Mouse (Mus musculus): ENCODE measurements around the gene Clstn1.
A peak's percentile ranks its signal among the peaks of the same experiment; 100 is the strongest.

The Clstn1 gene

DNA sequence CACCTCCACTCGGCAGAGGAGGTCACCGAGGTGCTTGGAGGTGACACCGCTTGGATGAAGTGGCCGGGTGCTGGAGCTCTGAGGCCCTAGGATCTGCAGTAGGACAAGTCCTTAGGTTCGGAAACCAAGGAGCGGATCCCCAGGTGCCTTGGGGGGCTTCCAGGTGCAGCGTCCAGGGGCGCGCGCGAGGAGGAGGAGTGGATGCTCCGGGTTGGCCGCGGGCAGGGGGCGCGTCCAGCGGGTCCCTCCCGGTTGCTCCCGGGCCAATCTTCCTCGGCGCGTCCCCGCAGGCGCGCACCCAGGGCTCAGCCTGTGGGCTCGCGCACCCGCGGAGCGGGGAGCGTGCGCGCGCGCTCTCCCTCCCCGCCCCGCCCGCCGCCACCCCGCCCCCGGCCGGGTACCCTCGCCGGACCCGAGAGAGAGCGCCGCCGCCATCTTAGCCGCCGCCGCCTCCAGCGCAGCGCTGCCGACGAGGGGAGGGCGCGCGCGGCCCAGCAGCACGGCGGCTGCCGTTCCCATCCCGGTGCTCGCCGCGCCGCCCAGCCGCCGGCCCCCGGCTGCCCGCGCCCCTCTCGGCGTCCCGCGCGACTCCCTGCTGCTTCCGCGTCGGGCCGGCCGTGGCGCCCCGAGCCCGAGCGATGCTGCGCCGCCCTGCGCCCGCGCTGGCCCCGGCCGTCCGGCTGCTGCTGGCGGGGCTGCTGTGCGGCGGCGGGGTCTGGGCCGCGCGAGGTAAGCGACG lies at the start of gene Clstn1:
Gene Clstn1, plus strand, starts transcription at position 425 of the 739 bp plus-strand sequence.
- DNase-seq (ENCODE audit: low spot score), result no peak

DNA sequence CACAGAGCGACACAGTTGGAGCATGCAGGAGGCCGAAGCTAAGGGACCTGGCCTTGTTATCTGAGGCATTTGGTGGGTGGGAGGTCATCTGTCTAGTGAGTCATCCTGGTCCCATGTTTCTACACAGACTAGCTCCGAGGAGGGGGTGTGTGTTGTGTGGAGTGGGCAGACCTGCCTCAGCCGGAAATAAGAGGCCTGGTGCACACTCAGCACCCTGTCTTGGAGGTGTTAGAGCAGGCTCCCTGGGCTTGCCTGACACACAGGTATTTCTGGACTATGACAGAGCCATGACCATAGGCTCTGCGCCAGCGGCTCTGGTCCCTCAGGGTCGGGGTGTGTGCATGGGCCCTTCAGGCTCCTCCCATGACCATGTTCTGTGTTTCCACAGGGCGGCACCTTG lies 46.8 kb upstream of the Clstn1 start:
- no peak for DNase-seq (ENCODE audit: low spot score)

DNA sequence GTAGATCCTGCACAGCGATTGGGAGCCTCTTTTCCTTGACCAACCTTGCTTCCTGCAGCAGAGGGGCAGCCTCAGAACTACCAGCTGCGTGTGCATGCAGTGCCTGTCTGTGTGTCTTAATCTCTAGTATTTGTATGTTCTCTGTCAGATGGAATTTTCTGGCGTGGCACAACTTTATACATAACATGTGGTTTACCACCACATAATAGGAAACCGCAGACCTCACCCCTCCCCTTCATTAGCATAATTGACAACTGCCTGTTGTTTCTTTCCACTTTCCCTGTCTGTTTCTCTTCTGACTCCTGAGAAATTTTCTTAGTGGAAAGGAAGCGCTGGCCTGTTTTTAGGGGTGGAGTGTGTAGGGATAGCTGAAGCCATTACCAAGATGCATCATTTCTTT lies 44.3 kb upstream of the Clstn1 start:
- no peak for DNase-seq (ENCODE audit: low spot score)

DNA sequence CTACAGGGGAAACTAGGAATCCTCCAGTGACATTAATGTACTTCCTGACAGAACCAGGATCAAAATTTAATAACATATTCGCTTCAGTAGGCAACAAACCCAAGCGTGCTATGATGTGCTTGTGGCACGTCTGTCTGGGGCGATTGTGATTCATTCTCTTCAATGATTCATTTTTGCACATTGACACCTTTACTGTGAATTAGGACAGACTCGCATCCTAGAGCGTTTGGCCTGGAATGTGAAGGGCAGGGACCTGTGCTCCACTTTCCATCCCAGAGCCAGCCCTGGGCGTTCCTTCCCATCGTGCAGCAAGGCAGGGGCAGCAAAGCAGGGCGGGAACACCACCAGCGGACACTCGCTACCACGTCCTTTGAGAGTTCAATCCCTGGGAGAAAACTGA lies 43.8 kb upstream of the Clstn1 start:
- DNase-seq (ENCODE audit: low spot score), result no peak

DNA sequence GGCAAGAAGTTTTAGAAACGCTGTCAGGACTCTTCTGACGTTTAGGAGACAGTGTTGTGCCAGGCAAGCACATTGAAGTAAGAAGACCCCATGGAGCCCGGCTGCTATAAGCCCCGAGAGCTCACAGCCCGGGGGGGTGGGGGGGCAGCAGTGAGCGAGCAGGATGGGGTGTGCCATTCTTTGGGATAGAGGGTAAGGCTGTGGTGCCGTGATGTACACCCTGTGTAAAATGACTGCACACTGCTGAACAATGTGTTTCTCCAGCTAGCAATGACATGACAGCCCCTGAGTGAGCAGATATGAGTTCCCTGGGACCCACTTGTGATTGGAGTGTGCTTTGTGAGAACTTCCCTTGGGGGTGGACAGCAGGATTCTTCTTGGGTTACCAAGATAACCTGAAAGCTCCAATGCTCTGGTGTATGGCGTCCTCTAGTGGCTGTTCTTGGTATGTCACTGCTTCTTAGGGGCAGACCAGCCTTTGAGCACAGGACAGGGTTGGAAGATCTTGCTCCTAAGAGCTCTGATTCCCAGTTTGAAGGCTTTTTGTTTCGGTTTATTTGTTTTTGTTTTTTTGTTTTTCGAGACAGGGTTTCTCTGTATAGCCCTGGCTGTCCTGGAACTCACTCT lies 43.2 kb upstream of the Clstn1 start:
- DNase-seq (ENCODE audit: low spot score), result peak; percentile 80

DNA sequence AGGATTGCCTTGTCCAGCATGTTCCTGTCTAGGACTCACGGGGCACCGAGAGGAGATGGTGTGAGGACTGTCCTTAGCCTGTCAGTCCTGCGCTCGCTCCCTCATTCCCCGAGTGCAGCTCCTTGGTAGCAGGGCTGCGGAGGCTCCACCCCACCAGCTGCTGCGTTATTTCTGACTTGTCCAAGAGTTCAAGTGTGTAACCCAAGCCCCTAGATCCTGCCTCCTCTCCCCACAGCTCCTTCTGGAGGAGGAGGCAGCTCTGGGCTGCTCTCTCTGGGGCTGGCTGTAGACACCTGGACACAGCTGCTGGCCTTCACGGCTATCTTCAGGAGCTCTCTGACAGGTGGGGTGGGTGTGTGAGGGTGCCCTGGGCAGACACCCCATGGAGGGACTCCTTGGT lies 41.4 kb upstream of the Clstn1 start:
- DNase-seq (ENCODE audit: low spot score), result no peak

DNA sequence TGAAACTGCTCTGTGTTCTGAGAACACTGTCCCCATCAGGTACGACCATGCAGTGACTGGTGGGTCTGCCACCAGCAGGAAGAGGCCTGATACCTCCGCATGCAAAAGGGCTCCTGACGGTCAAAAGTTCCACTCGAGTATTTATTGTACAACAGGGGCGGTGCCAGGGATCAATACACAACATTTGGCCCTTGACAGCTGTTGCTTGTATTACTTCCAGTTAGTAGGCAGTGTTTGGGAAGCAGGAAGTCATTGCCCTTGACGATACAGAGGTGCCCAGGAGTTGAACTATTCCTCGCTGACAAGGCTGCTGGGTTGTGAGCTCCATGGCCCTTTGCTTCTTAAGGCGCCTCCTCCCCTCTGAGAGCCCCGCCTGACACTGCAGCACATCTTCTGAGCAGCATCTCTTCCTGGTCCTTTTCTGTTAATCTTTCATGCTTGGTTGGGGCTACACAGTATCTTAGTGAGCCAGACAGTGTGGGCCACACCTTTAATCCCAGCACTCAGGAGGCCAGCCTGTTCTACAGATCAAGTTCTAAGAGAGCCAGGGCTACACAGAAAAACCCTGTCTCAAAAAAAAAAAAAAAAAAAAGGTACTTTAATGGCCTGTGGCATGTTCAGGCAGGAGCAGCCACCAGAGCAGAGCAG lies 39.3 kb upstream of the Clstn1 start:
- DNase-seq (ENCODE audit: low spot score), result peak; percentile 49

DNA sequence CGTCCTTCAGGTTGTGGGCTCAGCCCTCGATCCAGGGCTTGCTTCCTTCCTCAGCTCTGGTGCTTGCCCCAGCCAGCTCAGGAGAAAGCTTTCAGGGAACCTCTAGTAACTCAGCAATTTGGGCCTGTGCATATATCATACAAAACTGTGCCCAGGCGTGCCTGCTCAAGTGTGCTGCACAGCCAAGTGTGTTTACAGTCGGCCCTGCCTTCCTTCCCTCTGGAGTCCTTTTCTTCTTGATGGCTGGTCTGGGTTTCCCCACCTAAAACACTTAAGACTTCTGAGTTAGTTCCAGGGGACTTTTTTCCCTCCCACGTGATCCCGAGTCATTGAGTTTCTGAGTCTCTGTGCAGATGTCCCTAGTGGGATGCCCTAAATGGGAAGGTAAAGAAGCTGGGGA lies 38.7 kb upstream of the Clstn1 start:
- DNase-seq (ENCODE audit: low spot score), result no peak

DNA sequence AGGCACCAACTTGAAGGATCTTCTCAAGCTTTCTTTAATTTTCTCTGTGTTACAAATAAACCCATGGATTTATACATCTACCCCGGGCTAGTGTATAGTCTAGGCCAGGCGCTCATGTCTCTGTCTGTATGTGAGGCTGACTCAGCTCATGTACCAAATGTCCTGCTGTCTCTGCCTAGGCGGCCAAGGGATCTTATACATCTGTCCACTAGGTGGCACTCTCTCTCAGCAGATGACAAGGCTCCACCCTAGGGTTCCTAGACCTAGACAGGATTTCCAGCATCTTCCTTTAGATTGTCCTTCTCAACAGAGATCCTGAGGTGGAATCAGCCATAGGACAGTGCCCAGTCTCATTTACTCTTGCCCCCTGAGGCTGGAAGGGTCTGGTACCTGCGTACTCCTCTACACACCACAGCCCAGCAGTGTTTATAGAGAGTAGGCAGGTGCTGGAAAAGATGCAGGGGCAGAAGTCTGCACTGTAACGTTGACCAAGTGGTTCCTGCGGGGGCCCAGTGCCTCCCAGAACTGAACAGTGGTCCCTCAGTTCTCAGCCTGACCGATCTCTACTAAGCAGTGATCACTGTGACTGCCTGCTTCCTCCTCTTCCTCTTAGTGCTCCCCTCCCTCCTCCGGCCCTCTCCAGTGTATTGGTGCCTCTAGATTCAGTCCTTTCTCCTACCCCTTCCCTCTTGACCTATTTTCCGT lies 36.9 kb upstream of the Clstn1 start:
- DNase-seq (ENCODE audit: low spot score), result peak; percentile 74

DNA sequence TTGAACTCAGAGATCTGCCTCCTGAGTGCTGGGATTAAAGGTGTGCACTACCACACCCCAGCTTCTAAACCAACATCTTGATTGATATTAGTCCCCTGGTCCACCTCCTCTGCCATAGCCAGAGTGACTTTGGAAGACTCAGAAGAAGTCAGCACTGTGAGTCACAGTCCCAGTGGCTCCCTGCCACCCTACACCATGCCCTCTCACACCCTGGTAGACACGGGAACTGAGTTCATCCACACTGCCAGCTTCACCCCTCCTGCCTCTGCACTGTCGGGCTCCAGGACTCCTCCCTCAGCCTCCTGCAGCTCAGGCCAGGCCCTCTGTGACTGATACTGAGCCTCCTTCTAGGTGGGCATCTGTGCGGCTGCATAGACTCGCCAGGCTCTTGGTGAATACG lies 35.4 kb upstream of the Clstn1 start:
- no peak for DNase-seq (ENCODE audit: low spot score)

DNA sequence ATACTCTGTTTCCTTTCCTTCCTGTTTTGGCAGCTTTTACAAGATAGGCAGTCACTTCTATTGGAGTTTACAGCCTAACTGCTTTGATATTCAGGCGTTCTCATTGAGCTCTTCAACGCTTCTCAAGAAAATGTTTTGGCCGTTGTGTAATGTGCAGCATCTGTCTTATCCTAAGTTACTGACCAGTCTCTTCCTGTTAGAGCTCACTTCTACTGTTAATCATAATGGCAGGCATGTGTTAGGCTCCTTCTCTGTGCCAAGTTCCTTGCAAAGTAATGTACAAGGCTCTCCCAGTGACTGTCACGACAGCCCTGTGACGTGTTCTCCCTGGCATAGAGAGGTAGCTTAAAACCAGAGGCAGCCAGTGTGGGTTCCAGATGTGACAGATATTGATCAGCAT lies 34.6 kb upstream of the Clstn1 start:
- DNase-seq (ENCODE audit: low spot score), result no peak

DNA sequence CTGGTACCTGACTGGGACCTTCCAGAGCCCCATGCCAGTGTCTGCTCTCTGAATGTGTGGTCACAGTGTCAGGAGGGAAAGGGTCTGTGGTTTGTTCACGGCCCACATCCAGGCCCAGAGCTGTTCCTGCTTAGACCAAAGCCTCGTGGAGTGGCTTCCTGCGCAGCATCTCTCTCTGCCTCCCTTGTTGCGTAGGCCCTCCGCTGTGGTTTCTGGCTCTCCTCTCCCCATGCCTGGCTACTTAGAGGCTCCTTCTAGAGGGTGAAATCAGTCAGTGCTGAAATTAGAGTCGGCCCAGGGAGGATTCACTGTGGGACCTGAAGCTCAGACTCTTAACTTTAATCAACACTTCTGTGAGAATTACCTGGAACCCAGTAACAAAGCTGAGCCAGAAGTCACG lies 32.4 kb upstream of the Clstn1 start:
- DNase-seq (ENCODE audit: low spot score), result no peak

DNA sequence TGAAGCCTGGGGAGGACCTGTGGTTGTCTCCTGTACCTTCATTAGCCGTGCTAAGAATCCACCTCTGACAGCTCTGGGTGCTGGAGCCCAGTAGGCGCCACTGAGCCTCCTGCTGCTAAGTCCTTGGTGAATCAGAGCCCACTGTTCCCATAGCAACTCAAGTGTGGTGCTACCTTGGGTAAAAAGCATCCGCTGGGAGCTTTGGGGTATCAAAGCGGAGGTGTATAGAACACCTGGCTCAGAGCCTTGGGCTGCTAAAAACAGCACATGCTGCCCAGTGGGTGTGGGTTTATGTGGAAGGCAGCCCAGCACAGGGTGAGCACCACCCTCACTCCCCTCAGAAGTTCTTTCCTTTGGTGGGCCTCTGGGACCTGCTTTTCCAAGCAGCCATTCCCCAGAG lies 30.2 kb upstream of the Clstn1 start:
- no peak for DNase-seq (ENCODE audit: low spot score)

DNA sequence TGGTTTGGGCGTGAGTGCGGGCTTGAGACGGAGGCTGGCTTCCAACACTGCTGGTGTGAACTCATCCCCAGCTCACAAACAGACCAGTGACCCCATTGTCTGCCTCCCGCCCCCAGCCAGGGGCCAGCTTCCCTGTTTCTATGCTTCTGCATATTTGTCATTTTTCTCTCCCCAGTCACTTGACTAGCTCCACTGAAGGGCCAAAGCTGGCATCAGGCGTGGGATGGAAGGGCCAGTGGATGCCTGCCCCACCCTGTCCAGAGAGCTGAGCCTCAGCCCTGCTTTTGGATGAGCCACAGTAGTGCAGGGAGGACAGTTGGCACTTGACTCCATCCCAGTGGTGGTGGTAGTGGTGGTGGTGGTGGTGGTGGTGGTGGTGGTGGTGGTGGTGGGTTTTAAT lies 28.4 kb upstream of the Clstn1 start:
- no peak for DNase-seq (ENCODE audit: low spot score)

DNA sequence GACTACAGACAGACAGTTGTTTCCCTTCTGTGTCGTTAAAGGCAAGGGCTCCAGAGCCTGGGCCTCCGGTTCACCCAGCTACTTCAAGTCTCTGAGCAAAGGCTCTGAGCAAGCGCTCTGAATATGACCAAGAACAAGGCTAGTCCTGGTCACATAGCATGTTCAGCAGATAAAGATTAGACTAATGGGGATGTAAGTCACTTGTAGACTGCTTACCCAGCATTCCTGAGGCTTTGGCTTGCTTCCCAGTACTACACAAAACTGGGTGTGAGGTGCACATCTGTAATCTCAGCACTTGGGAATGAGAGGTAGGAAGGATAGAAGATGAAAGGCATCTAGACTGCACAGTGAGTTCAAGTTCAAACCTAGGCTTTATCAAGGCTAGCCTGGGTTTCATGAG lies 27.9 kb upstream of the Clstn1 start:
- DNase-seq (ENCODE audit: low spot score), result no peak

DNA sequence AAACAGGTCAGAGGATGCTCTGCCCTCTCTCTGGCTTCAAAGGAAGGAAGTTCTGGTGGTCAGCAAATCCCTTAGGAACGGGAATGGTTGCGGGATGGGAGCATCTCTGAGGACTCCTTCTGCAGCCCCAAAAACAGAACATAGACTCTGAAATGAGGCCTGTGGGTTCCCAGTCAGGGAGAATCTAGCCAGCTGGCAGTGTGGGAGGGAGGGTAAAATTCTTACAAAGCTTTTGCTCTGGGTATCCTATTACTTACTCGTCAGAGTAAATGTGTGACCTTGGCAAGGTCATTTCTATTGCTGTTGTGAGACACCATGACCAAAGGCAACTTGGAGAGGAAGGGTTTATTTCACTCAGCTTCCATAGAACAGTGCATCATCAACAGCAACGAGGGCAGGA lies 24.9 kb upstream of the Clstn1 start:
- no peak for DNase-seq (ENCODE audit: low spot score)

DNA sequence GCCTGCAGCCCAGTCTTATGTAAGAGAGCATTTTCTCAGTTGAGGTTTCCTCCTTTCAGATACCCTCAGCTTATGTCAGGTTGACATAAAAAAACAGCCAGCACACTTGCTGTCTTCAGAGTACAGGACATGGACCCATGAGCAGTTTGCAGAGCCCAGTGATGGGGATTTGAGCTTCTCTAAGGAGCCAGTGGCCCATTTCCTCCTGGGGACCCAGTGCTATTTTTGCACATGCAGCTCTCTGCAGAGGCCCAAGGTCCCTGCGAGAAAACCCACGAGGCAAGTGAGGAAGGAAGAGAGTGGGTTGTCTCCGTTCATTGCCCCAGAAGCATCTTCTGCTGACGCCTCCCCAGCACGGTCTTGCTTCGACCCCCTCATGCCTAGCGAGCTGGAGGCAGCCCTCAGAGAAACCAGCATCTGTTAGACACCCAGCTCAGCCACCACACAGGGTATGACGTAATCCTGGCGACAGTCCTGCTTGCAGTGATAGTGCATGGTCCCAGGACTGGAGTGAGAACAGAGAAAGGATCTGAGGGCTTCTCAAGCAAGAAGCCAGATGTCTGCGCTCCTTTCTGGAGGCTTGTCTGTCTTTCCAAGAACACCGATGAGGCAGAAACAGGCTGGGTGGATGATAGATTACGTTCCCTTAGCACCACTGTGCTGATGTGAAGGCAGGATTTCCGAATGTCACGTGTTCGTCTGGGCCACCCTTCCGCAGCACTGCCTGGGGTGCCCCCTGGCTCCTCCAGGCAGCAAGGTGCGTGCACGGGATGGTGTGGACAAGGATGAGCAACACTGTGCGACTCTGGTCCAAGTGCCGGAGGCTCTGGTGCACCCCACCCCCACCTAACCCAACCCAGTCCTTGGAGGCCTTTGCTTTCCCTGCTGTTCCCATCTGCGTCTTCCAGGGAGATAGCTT lies 24.0 kb upstream of the Clstn1 start:
- DNase-seq (ENCODE audit: low spot score), result no peak

DNA sequence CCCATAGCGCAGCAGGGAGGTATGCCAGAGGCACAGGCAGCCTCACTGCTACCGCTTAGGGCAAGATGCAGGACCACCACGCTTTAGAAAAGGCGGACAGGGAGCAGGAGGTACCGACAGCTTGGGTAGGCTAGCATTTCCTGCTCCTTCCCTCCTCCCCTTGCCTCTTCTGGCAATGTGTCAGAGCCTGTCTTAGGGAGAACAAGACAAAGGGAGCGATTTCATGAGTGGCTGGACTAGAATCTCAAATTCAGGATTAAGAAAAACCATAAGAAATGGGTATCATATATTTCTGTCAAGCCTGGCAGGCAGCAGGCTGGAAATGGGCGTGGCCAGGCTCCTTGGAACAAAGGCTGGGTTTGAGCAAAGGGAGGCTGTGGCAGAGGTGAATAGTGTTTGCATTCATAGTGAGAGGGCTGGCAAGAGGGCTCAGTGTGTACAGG lies 23.3 kb upstream of the Clstn1 start:
- DNase-seq (ENCODE audit: low spot score), result no peak

DNA sequence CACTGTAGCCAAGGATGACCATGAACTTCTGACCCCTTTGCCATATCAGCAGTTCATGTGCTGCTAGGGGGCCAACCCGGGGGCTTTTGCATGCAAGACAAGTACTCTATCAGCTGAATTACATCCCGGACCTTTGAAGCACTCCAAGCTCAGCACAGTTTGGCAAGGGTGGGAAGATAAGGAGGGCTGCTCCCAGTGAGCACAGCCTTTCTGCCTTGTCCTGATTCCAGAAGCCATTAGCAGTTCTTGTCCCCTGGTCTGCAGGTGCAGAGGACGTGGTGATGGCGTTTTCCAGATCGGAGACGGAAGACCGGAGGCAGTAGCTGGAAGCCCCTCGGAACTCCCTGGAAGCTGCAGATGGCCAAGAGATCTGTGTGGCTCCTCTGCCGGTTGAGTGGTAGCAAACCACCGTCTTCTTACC lies 22.3 kb upstream of the Clstn1 start:
- DNase-seq (ENCODE audit: low spot score), result no peak

DNA sequence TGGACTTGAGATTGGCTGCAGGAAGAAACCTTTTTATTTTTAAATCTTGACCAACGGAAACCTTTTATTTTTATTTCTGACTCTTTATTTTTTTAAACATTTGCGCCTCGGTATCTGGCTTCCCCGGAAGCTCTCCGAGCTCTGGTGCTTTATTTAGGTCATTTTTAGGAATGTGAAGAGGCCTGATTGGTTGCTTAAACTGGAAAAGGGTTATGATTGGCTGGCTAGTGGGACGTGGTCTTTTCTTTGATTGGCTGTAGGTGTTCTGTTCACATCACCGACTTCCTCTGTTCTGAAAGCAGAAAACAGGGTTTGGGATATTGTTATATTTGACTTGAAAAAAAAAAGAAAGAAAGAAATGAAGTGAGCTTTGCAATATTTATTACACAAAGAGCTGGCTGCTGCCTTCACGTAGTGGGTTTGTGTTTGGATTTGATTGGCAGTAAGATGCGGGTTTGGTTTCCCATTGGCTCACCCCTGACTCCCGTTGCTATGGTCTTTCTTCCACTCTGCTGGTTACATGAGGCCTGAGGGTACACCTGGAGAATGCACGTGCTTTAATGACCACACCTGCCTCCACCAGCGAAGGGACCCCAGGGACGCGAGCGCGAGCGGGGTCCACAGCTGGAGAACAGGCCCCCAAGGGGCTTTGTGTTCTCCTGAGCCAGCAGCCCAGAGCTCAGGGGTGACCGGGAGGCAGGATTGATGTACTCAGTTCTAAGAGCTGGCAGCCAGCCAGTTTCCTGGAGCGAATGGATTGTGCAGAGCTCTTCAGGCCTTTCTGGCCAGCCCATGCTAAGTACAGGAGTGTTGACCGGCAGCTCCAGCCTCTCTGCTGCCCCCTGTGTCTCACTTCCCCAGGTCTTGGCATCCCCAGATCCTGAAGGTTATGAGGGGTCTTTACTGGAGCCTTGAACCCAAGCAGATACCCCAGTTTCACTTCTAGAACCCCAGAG lies 21.5 kb upstream of the Clstn1 start:
- DNase-seq (ENCODE audit: low spot score), result no peak

All from c-Kit-positive CD71-positive TER-119-positive erythroid progenitor cells, embryonic 14.5 days (primary cell).